Mouse (Mus musculus): Measurements from ENCODE around the gene Defb6.

Defb6 gene

DNA sequence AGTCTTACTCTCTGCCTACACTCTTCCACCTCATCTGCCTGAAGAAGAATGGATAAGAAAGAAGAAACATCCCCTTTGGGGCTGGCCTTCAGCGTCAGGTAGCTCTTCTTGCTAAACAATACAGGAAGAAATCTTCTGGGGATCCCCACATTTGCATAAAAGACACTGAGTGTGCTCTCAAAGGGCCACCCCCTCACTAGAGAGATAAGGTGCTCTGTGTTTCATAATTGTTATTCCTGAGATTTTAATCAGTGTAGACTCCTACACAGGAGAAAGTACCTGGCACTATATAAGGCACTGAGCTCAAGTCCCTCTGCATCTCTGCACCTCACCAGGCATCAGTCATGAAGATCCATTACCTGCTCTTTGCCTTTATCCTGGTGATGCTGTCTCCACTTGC lies at the start of gene Defb6:
Gene Defb6 (plus strand): TSS at position 318 of the 400 bp plus-strand sequence.
- DNase-seq (ENCODE audit: low read depth in 1 of 2, low spot score in 2 of 2), result no peak

DNA sequence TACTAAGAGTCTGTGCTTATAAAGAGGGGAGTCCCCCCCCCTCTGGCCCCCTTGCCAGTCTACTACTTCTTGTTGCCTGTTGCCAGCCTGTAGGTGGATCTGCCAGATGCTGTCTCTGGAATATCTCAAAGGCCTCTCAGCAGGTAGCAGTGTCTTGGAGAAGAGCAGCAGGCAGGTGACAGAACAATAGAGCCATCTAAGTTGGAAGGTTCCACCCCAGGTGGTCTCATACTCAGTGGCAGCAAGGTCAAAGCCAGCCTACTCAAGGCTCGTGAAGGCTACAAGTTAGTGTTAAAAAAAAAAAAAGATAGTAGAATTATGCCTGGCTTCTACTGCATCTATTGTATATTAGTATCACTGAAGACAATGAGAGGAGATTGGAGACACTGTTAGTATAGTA lies 12.8 kb downstream of the Defb6 start:
- no peak for DNase-seq (ENCODE audit: low read depth in 1 of 2, low spot score in 2 of 2)

DNA sequence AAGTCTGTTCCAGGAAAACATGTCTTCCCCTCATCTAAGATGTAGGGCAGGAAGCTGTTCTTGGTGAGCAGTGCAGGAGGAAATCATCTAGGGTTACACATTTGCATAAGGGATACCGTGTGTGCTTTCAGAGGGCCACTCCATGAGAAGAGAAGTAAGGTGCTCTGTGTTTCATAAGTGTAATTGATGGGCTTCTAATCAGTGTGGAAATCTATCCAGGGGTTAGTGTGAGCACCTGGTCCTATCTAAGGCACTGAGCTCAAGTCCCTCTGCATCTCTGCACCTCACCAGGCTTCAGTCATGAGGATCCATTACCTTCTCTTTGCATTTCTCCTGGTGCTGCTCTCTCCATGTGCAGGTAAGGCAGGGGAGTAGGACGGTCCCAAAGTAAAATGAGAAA lies 14.3 kb downstream of the Defb6 start, which contains the start of gene Defb46:
Gene Defb46 (plus strand): TSS at position 301 of the 400 bp plus-strand sequence.
- DNase-seq (ENCODE audit: low read depth in 1 of 2, low spot score in 2 of 2), result no peak

DNA sequence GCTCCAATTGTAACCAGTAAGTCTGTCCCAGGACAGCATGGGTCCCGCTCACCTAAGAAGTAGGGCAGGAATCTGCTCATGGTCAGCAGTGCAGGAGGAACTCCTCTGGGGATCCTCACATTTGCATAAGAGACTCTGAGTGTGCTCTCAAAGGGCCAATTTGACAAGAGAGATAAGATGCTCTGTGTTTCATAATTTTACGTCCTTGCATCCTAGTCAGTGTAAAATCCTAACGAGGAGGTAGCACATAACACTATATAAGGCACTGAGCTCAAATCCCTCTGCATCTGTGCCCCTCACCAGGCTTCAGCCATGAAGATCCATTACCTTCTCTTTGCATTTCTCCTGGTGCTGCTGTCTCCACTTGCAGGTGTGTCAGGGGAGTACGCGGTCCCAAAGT lies 22.0 kb downstream of the Defb6 start, which contains the start of gene Defb5:
Gene Defb5 (plus strand): TSS at position 301 of the 400 bp plus-strand sequence.
- no peak for DNase-seq (ENCODE audit: low read depth in 1 of 2, low spot score in 2 of 2)

DNA sequence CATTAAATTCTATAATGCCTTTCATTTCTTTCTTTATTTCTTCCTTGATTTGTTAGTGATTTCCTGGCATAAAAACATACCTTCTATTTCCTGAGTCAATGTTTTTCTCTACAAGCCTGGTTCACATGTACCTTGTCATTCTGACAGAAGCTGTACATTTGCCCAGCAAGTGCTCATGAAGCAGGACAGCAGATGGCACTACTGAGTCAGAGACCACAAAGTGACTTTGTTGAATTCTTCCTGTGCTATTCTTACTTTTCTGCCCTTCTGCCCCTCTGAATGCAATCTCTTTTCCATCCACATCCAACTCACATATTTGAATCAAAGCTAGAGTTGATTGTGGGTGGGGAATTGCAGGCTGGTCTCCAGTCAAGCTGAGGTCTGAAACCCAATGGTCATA lies 32.9 kb downstream of the Defb6 start:
- no peak for DNase-seq (ENCODE audit: low read depth in 1 of 2, low spot score in 2 of 2)

DNA sequence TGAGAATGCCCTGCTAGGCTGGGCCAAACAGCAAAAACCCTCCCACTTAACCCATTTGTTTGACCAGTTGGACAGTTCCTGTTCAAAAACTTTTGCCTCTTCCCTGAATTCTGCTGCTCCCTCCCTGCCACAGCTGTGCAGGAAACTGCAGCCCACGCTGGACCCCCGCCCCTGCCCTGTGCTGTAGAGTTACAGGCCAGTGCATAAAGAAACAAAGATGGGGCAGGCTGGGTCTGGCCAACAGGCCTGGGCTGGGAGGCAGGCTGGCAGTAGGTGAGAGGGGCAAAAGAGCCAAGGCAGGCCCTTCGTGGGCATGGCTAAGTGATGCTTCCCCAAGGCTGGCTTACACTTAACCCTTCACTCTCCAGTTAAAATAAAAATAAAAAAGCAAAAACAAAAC lies 34.4 kb downstream of the Defb6 start:
- no peak for DNase-seq (ENCODE audit: low read depth in 1 of 2, low spot score in 2 of 2)

All from monocyte, adult 2 months (primary cell).